Mouse (Mus musculus): ENCODE data around the gene Itpkc. TPM values are rescaled to one million over a fixed set of nuclear protein-coding genes. Genes with fewer than 3 reads are reported as not detected.

Itpkc gene
- polyA plus RNA-seq (2012; rRNA removed), result 4.1 and 5.2 TPM in 2 replicates

DNA sequence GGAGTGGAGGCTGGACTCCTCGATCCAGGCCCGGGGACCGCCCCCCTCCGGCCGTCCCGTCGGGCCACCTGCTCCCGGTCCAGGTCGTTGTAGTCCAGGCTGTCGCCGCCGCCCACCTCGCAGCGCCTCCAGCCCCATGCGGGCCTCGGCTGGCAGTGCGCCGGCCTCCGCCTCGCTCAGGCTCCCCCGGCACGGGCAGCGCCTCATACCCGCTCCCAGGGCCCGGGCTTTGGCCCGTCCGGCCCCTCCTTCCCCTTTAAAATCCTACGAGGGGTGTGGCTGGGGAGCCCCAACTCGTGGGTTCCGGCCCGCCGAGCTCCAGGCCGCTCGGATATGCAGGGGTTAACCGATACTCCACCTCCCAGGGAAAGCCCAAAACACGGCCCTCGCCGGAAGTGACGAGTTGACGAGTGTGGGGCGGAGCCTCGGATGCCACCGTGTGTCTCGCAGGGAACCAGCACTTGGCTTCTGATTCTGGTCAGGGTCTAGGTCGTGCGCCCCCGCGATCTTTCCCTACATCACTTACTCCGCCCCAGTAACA, at the start of gene Itpkc:
Itpkc (minus strand) TSS at position 381 of the 541 bp plus-strand sequence.
- peak within 1 kb of the TSS; percentile 79 for H3K4me3 ChIP-seq (ENCODE audit: control insufficient read depth, low read depth, low read length)
- H3K27me3 ChIP-seq (ENCODE audit: control insufficient read depth, insufficient read depth, low read length), result no peaks in the 10 kb centered on the region
- peak within 1 kb of the TSS; percentile 58 for H3K27ac ChIP-seq (ENCODE audit: control insufficient read depth, insufficient read depth, low read depth, low read length)
- H3K4me1 ChIP-seq (ENCODE audit: control insufficient read depth, insufficient read depth, low read length), result peaks cover 23% of the 10 kb centered on the region
- no peak for TF ChIP-seq CTCF (IDR thresholded peaks at IDR 0.05; ENCODE audit: control insufficient read depth, insufficient read depth, insufficient replicate concordance, low read depth, low read length)
- TF ChIP-seq POLR2A (IDR thresholded peaks at IDR 0.05; ENCODE audit: control insufficient read depth, low read depth, low read length), result peak; percentile 95
- no peaks in the 10 kb centered on the region for H3K36me3 ChIP-seq (ENCODE audit: control insufficient read depth, insufficient read depth, low read length)

DNA sequence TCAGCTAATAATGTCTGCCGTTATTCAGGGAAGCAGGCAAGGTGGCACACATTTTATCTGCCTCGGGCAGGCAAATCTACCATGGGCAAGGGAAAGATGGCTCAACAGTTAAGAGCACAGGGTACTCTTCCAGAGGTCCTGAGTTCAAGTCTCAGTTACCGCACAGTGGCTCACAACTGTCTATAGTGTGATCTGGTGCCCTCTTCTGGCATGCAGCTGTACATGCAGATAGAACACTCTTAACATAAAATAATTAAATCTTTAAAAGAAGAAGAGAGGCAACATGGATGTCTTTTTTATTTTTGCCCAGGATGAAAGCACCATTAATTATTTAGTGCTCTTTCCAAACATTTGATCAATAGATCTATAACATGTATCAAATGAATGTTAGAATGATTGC, 48.7 kb upstream of the Itpkc start:
- Histone ChIP-seq H3K27ac (ENCODE audit: control insufficient read depth, insufficient read depth, low read depth, low read length) (no peak overlapping the region), H3K36me3 (ENCODE audit: control insufficient read depth, insufficient read depth, low read length) (no peaks in the 10 kb centered on the region), H3K4me1 (ENCODE audit: control insufficient read depth, insufficient read depth, low read length) (no peaks in the 10 kb centered on the region; the same call in 1 of the 2 replicates), H3K4me3 (ENCODE audit: control insufficient read depth, low read depth, low read length) (no peak overlapping the region), H3K27me3 (ENCODE audit: control insufficient read depth, insufficient read depth, low read length) (no peaks in the 10 kb centered on the region)
- TF ChIP-seq CTCF (IDR thresholded peaks at IDR 0.05; ENCODE audit: control insufficient read depth, insufficient read depth, insufficient replicate concordance, low read depth, low read length) (no peak), POLR2A (IDR thresholded peaks at IDR 0.05; ENCODE audit: control insufficient read depth, low read depth, low read length) (no peak)

DNA sequence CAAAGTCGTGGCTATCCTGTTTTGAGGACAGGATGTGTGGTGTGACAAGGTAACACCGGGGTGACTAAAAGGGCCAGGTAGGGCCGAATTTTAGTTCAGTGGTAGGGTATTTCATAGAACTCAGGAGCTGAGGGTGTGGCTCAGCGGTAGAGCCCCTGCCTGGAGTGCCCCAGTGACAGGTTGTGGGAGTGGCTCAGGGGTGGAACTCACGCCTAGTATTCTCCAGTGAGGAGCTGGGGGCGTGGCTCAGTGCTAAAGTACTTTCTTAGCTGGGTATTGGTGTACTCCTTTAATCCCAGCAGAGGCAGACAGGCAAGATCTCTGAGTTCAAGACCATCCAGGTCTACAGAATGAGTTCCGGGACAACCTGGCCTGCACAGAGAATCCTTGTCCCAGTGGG, 47.6 kb upstream of the Itpkc start:
- Histone ChIP-seq H3K36me3 (ENCODE audit: control insufficient read depth, insufficient read depth, low read length) (no peaks in the 10 kb centered on the region), H3K27ac (ENCODE audit: control insufficient read depth, insufficient read depth, low read depth, low read length) (no peak overlapping the region), H3K4me3 (ENCODE audit: control insufficient read depth, low read depth, low read length) (no peak overlapping the region), H3K4me1 (ENCODE audit: control insufficient read depth, insufficient read depth, low read length) (no peaks in the 10 kb centered on the region), H3K27me3 (ENCODE audit: control insufficient read depth, insufficient read depth, low read length) (no peaks in the 10 kb centered on the region)
- TF ChIP-seq CTCF (IDR thresholded peaks at IDR 0.05; ENCODE audit: control insufficient read depth, insufficient read depth, insufficient replicate concordance, low read depth, low read length) (no peak), POLR2A (IDR thresholded peaks at IDR 0.05; ENCODE audit: control insufficient read depth, low read depth, low read length) (no peak)

DNA sequence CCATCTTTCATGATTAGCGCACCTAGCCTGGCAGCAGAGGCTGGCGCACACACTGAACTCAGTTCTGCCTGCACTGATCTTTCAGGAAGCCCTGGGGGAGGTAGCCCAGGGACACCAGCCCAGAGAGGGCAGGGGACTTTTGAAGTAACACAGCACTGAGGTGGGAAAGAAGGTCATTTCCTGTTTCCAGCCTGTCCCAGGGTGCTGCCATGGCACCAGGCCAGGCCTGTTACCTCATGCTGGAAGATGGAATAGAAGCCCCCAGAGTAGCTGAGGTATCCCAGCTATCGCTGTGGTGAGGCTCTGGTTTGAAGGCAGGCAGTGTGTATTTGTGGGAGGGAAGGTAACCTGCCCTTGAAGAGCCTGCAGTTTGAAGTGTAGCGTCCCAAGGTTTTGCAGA, 46.5 kb upstream of the Itpkc start:
- TF ChIP-seq CTCF (IDR thresholded peaks at IDR 0.05; ENCODE audit: control insufficient read depth, insufficient read depth, insufficient replicate concordance, low read depth, low read length) (no peak), POLR2A (IDR thresholded peaks at IDR 0.05; ENCODE audit: control insufficient read depth, low read depth, low read length) (no peak)
- Histone ChIP-seq H3K36me3 (ENCODE audit: control insufficient read depth, insufficient read depth, low read length) (no peaks in the 10 kb centered on the region), H3K27ac (ENCODE audit: control insufficient read depth, insufficient read depth, low read depth, low read length) (no peak overlapping the region), H3K4me1 (ENCODE audit: control insufficient read depth, insufficient read depth, low read length) (no peaks in the 10 kb centered on the region), H3K27me3 (ENCODE audit: control insufficient read depth, insufficient read depth, low read length) (no peaks in the 10 kb centered on the region), H3K4me3 (ENCODE audit: control insufficient read depth, low read depth, low read length) (no peak overlapping the region)

DNA sequence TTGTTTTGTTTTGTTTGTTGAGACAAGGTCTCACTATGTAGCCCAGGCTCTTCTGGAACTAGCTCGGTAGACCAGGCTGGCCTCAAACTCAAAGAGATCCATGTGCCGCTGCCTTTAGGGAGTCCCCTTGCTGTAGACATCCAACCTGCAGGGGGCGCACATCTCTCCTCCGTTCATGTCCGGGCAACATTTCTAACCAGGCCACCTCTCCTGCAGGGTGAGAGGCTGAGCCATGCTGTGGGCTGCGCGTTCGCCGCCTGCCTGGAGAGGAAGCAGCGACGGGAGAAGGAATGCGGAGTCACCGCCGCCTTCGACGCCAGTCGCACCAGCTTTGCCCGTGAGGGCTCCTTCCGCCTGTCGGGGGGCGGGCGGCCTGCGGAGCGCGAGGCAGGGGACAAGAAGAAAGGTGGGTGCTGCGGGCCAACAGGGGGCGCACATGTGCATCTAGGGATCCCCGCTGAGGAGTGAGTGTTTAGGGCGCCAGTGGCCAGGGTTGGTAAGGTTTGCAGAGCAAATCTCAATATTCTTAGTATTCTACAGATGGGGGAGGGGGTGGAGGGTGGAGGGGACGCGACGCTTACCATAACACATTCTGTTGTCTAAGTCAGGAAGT, 45.4 kb upstream of the Itpkc start:
- peak overlapping the region; percentile 18 for H3K4me3 ChIP-seq (ENCODE audit: control insufficient read depth, low read depth, low read length)

DNA sequence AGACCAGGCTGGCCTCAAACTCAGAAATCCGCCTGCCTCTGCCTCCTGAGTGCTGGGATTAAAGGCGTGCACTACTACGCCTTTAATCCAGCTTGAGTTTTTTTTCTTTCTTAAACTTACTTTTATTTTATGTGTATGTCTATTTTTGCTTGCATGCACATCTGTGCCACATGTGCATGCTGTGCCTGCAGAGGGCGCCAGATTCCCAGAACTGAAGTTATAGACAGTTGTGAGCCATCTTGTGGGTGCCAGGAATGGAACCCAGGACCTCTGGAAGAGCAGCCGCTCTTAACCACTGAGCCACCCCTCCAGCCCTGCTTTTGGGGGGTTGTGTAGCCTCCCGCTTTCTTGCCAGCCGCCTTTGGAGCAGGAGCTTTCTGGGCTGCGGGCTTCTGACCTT, 43.0 kb upstream of the Itpkc start:
- H3K36me3 ChIP-seq (ENCODE audit: control insufficient read depth, insufficient read depth, low read length), result no peaks in the 10 kb centered on the region
- no peaks in the 10 kb centered on the region for H3K27me3 ChIP-seq (ENCODE audit: control insufficient read depth, insufficient read depth, low read length)
- H3K27ac ChIP-seq (ENCODE audit: control insufficient read depth, insufficient read depth, low read depth, low read length), result no peak overlapping the region
- H3K4me3 ChIP-seq (ENCODE audit: control insufficient read depth, low read depth, low read length), result no peak overlapping the region
- no peaks in the 10 kb centered on the region for H3K4me1 ChIP-seq (ENCODE audit: control insufficient read depth, insufficient read depth, low read length)
- TF ChIP-seq POLR2A (IDR thresholded peaks at IDR 0.05; ENCODE audit: control insufficient read depth, low read depth, low read length) (no peak), CTCF (IDR thresholded peaks at IDR 0.05; ENCODE audit: control insufficient read depth, insufficient read depth, insufficient replicate concordance, low read depth, low read length) (peak; percentile 30; the same call in 1 of the 2 replicates)

More for the DNA sequence above, 45.4 kb upstream of the Itpkc start:
- no peak overlapping the region for H3K27ac ChIP-seq (ENCODE audit: control insufficient read depth, insufficient read depth, low read depth, low read length)
- no peaks in the 10 kb centered on the region for H3K4me1 ChIP-seq (ENCODE audit: control insufficient read depth, insufficient read depth, low read length)
- H3K27me3 ChIP-seq (ENCODE audit: control insufficient read depth, insufficient read depth, low read length), result no peaks in the 10 kb centered on the region
- TF ChIP-seq POLR2A (IDR thresholded peaks at IDR 0.05; ENCODE audit: control insufficient read depth, low read depth, low read length) (no peak), CTCF (IDR thresholded peaks at IDR 0.05; ENCODE audit: control insufficient read depth, insufficient read depth, insufficient replicate concordance, low read depth, low read length) (peak; percentile 74)
- no peaks in the 10 kb centered on the region for H3K36me3 ChIP-seq (ENCODE audit: control insufficient read depth, insufficient read depth, low read length)

DNA sequence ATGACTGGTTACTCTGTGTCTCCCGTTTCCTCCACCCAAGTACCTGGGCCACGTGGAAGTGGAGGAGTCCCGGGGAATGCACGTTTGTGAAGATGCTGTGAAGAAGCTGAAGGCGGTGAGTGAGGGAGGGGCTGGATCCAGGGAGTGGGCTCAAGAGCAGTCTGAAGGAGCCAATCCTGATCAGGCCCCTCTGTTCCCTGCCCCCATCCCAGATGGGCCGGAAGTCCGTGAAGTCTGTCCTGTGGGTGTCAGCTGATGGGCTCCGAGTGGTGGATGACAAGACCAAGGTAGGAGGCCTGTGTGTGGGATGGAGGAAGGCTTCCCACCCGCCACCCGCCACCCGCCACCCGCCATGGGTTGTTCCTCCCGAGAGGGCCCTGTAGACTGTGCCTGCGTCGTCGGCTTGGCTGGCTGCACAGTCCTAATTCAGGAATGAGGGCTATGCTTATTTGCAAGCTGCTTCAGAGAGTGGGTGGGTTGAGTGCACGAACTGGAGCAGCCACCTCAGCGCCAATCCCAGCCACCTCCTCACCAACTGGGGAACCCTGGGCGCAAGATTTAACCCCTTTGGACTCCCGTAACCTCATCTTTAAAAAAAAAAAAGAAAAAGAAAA, 38.2 kb upstream of the Itpkc start:
- H3K4me3 ChIP-seq (ENCODE audit: control insufficient read depth, low read depth, low read length), result no peak overlapping the region
- TF ChIP-seq CTCF (IDR thresholded peaks at IDR 0.05; ENCODE audit: control insufficient read depth, insufficient read depth, insufficient replicate concordance, low read depth, low read length) (no peak), POLR2A (IDR thresholded peaks at IDR 0.05; ENCODE audit: control insufficient read depth, low read depth, low read length) (no peak)

More for the DNA sequence above, 38.2 kb upstream of the Itpkc start:
- Histone ChIP-seq H3K36me3 (ENCODE audit: control insufficient read depth, insufficient read depth, low read length) (no peaks in the 10 kb centered on the region), H3K27ac (ENCODE audit: control insufficient read depth, insufficient read depth, low read depth, low read length) (no peak overlapping the region), H3K27me3 (ENCODE audit: control insufficient read depth, insufficient read depth, low read length) (no peaks in the 10 kb centered on the region), H3K4me1 (ENCODE audit: control insufficient read depth, insufficient read depth, low read length) (no peaks in the 10 kb centered on the region)
